Mouse (Mus musculus) liver, adult 2 months (tissue): ENCODE measurements around the gene Tm2d1. TPM values are rescaled to one million over a fixed set of nuclear protein-coding genes. Genes with fewer than 3 reads are reported as not detected.
A peak's percentile ranks its signal among the peaks of the same experiment; 100 is the strongest.
"Not testable (repeated sequence)": the region's sequence is repeated elsewhere in the genome, so short reads cannot be mapped to it uniquely, and the experiment has no call there.

ENCODE experiments used
- DNase-seq: peaks from one replicate; pipeline ENCODE4 v3.0.0-alpha.2; 2011; ENCODE audit warnings: low read depth, low spot score; ENCODE audit errors: extremely low read depth
- H3K27ac ChIP-seq: fragments of 200-500 bp; replicated peaks from 2 replicates; pipeline ENCODE4 v1.5.1; 2012; ENCODE audit warnings: low read depth, mild to moderate bottlenecking, control low read depth, inconsistent platforms, low read length; ENCODE audit not compliant: insufficient read depth
- H3K27me3 ChIP-seq: fragments of 200-500 bp; 2 replicates; pipeline ENCODE4 v1.6.1; 2012; ENCODE audit warnings: mild to moderate bottlenecking, moderate library complexity, low read length, inconsistent platforms; ENCODE audit not compliant: control insufficient read depth, insufficient read depth
- H3K36me3 ChIP-seq: fragments of 200-500 bp; 2 replicates; pipeline ENCODE4 v1.6.1; 2012; ENCODE audit warnings: low read length, inconsistent platforms; ENCODE audit not compliant: control insufficient read depth, insufficient read depth
- H3K4me1 ChIP-seq: fragments of 200-500 bp; 2 replicates; pipeline ENCODE4 v1.6.1; 2011; ENCODE audit warnings: low read length; ENCODE audit not compliant: control insufficient read depth, insufficient read depth
- H3K4me3 ChIP-seq: fragments of 200-500 bp; 2 replicates; pipeline ENCODE4 v1.5.1; 2011; ENCODE audit warnings: low read depth, mild to moderate bottlenecking, control low read depth, low read length, moderate library complexity; ENCODE audit not compliant: insufficient read depth
- H3K79me2 ChIP-seq: fragments of 200-500 bp; 2 replicates; pipeline ENCODE4 v1.6.1; 2012; ENCODE audit warnings: inconsistent platforms, mild to moderate bottlenecking, low read length, moderate library complexity; ENCODE audit not compliant: control insufficient read depth, insufficient read depth
- H3K9ac ChIP-seq: fragments of 200-500 bp; 2 replicates; pipeline ENCODE4 v1.6.1; 2012; ENCODE audit warnings: low read depth, mild to moderate bottlenecking, control low read depth, inconsistent platforms, low read length
- CTCF ChIP-seq: fragments of 200-500 bp; IDR thresholded peaks from 2 replicates; pipeline ENCODE4 v1.5.1; 2011; ENCODE audit warnings: low read depth, low read length, control low read depth
- POLR2A ChIP-seq: fragments of 200-500 bp; IDR thresholded peaks from 2 replicates; pipeline ENCODE4 v1.6.1; 2011; ENCODE audit warnings: low read length, control low read depth; ENCODE audit not compliant: insufficient read depth; ENCODE audit errors: extremely low read depth
- WGBS: fragments of 180-500 bp; shearing (Covaris S2); methylation state at CpG from one replicate; pipeline ENCODE4 v1.1.7; 2018; 5-methylcytosine and 5-hydroxymethylcytosine counted together
- polyA plus RNA-seq: library from polyadenylated mRNA; depleted of rRNA; stranded (reverse); fragments of >200 nt; gene quantifications from 2 replicates; pipeline ENCODE4 v1.2.3, GENCODE M21; 2012; rRNA removed
- total RNA-seq: library from RNA; depleted of rRNA; stranded (reverse); fragments of >200 nt; gene quantifications from 2 replicates; pipeline ENCODE4 v1.2.3, GENCODE M21; 2014; rRNA removed

Gene Tm2d1
- total RNA-seq = 22.5 and 28.1 TPM in 2 replicates
- polyA plus RNA-seq = 9.2 and 10.4 TPM in 2 replicates

DNA sequence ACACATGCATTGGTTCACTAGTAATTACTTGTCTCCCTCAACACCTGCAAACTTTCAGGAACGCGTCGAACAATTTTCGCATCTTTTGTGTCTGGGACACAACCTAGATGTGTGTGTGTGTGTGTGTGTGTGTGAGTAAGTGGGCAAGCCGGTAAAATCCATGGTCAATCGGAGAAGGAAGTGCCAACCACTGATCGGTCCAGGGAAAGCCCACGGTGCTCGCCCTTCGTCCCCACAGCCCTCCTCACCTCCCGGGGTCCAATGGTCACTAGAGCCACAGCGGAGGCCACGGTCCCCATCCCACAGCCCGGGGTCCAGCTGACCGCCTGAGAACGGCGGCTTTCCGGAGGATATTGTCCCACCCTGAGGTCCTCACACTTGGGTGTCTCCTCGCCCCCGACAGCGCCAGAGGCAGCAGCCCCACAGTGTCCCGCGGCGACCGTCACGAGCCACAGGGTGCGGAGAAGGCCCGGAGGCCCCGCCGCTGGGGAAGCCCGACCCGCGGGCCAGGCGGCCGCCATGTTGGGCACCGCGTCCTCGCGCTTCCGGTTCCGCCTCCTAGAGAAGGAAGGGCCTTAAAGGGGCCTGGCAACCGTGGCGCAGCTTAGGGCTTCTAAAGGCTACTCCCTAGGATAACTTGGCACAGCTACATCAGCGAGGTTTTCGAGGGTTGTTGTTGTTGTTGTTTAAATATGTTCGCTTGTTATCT, at the start of gene Tm2d1:
Gene Tm2d1, minus strand, starts transcription at position 591 of the 709 bp plus-strand sequence.
- peak within 1 kb of the TSS; percentile 94 for H3K4me3 ChIP-seq
- peak; percentile 71 for DNase-seq
- under 1% methylated on average over 46 of the region's 46 CpGs for WGBS
- H3K9ac ChIP-seq = peak within 1 kb of the TSS; percentile 89
- H3K4me1 ChIP-seq = 0 out of 2 replicates have a peak, but pooled peaks cover 2% of the 10 kb centered on the region
- TF ChIP-seq CTCF = no peak
- peak; percentile 74; the same call in 1 of the 2 replicates for TF ChIP-seq POLR2A
- peak within 1 kb of the TSS; percentile 36 for H3K27ac ChIP-seq
- H3K27me3 ChIP-seq = no peaks in the 10 kb centered on the region
- H3K36me3 ChIP-seq = no peaks in the 10 kb centered on the region
- H3K79me2 ChIP-seq = peaks cover 4% of the 10 kb centered on the region; the same call in 1 of the 2 replicates

DNA sequence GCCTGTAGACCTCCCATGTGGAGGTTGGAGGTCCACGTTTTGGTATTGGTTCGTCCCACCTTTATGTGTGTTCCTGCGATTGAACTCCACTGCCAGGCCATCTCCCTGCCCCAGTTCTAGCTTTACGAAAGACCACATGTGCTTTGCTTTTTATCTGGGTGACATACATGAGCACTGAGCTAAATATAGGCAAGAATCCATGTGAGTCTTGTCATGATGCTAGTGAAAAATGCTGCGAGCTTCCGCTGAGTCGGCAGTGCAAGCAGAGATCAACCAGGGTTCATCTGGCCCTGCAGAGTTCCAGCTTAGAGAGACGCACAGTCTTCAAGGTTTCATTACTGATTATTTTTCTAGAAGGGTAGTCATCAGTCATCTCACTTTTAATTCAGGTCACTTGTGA, 45.3 kb upstream of the Tm2d1 start:
- WGBS = 83% methylated on average over 8 of the region's 8 CpGs
- no peak overlapping the region for H3K27ac ChIP-seq
- H3K4me1 ChIP-seq = no peaks in the 10 kb centered on the region
- no peak for DNase-seq
- peaks cover 14% of the 10 kb centered on the region for H3K36me3 ChIP-seq
- H3K9ac ChIP-seq = no peak overlapping the region
- H3K4me3 ChIP-seq = no peak overlapping the region
- H3K27me3 ChIP-seq = no peaks in the 10 kb centered on the region
- no peak for TF ChIP-seq POLR2A
- TF ChIP-seq CTCF = no peak
- H3K79me2 ChIP-seq = no peaks in the 10 kb centered on the region

DNA sequence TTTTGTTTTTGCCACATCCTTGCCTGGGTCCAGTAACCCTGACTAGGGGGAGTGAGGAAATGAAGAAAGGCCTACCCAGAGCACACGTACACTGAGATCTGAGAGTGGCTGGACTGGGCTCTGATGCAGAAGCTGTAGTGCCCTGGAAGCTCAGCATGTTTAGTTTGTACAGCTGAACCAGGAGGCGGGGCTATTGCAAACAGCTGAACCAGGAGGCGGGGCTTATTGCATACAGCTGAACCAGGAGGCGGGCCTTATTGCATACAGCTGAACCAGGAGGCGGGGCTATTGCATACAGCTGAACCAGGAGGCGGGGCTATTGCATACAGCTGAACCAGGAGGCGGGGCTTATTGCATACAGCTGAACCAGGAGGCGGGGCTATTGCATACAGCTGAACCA, 32.0 kb upstream of the Tm2d1 start:
- not testable (repeated sequence) for H3K4me3 ChIP-seq, H3K4me1 ChIP-seq, DNase-seq, H3K36me3 ChIP-seq, H3K9ac ChIP-seq, H3K27me3 ChIP-seq, H3K79me2 ChIP-seq, H3K27ac ChIP-seq
- WGBS = 99% methylated on average over 8 of the region's 8 CpGs

DNA sequence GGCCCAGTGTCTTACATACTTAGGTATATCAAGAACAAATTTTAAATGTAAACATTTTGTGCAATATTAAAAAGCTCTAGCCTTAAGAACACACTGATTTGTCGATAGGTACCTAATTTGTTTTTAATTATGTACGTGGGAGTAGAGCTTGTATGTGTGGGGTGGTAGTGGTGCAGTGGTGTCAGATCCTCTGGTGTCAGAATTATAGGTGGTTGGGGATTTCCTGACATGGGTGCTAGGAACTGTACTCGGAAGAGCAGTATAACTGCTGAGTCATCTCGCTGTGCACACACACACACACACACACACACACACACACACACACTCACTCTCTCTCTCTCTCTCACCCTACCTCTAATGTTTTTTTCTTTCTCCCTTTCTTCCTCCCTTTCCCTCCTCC, 25.3 kb upstream of the Tm2d1 start:
- 93% methylated on average over 4 of the region's 4 CpGs for WGBS
- H3K79me2 ChIP-seq = no peaks in the 10 kb centered on the region

DNA sequence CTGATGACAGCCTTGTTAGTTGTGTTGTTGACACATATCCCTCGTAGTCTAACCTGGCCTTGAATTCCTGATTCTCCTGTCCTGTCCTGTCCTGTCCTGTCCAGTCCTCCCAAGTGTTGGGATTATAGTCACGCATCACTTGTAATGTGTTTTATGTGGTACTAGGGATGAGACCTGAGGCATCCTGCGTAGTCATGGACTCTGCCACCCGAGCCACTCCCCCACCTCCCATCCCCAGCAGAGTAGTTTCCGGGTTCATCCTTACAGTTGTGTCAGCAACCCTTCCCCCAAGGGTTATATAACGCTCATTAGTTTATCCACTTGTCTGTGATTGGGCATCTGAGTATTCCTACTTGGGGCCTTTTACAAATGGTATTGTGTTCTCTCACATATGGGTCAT, 21.3 kb upstream of the Tm2d1 start:
- Histone ChIP-seq H3K4me3 (no peak overlapping the region), H3K9ac (no peak overlapping the region), H3K79me2 (no peaks in the 10 kb centered on the region), H3K27ac (no peak overlapping the region), H3K27me3 (no peaks in the 10 kb centered on the region), H3K4me1 (no peaks in the 10 kb centered on the region), H3K36me3 (no peaks in the 10 kb centered on the region)
- TF ChIP-seq CTCF = no peak
- TF ChIP-seq POLR2A = no peak
- 86% methylated on average over 6 of the region's 6 CpGs for WGBS
- no peak for DNase-seq

More for the DNA sequence above, 25.3 kb upstream of the Tm2d1 start:
- H3K27ac ChIP-seq = no peak overlapping the region
- TF ChIP-seq CTCF (no peak), POLR2A (no peak)
- peaks cover 6% of the 10 kb centered on the region for H3K36me3 ChIP-seq
- no peaks in the 10 kb centered on the region for H3K4me1 ChIP-seq
- no peak overlapping the region for H3K9ac ChIP-seq
- no peak for DNase-seq
- no peaks in the 10 kb centered on the region for H3K27me3 ChIP-seq
- H3K4me3 ChIP-seq = no peak overlapping the region

DNA sequence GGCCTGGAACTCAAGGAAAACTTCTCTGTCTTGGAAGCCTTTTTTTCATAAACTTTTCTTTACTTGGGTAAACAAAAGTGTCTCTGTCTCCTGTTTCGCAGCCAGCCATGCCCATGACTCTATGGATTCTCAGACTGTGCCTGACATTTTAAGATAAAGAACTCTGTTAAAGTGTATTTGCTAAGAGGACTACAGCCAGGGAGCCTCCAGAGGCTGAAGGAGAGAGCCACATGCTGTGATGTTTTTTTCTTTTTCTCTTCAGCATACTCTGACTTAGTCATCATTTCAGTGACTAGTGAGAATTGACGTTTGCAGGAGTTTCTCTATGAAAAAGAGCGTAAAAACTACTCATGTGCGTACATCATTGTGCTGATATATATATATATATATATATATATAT, 20.4 kb upstream of the Tm2d1 start:
- H3K4me1 ChIP-seq = no peaks in the 10 kb centered on the region
- H3K79me2 ChIP-seq = no peaks in the 10 kb centered on the region
- H3K4me3 ChIP-seq = no peak overlapping the region
- no peak overlapping the region for H3K9ac ChIP-seq
- WGBS = 87% methylated on average over 4 of the region's 4 CpGs
- H3K36me3 ChIP-seq = no peaks in the 10 kb centered on the region
- no peak overlapping the region for H3K27ac ChIP-seq
- TF ChIP-seq POLR2A (no peak), CTCF (no peak)
- no peak for DNase-seq
- H3K27me3 ChIP-seq = no peaks in the 10 kb centered on the region
